Mouse (Mus musculus): ENCODE data around the gene Gm18596.
"Not testable (repeated sequence)": the region's sequence is repeated elsewhere in the genome, so short reads cannot be mapped to it uniquely, and the experiment has no call there.

Gm18596 gene

DNA sequence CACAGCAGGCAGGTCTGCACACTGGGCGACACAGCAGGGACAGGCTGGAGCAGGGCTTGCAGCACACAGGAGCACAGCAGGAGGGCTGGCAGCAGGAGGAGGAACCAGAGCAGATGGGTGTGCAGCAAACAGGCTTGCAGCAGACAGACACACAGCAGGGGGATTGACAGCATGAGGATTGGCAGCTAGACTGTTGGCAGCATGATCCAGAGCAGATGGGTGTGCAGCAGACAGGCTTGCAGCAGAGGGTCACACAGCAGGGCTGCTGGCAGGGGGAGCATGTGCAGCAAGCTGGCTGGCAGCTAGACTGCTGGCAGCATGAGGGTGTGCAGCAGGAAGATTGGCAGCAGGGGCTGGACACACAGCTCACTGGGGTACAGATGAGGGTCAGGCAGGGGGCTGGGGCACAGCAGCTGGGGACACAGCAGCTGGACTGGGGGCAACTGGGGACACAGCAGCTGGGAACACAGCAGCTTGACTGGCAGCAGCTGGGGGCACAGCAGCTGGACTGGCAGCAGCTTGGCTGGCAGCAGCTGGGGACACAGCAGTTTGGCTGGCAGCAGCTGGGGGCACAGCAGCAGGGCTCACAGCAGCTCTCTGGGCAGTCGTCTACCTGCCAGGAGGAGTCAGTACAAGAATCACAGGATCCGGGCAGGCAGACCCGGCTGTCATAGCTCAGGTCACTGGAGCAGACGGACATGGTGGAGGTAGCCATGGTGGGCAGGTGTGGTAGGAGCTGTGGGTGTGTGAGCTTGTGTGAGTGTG lies at the start of gene Gm18596:
TSS of gene Gm18596 (minus strand) at position 715 of the 765 bp plus-strand sequence.
- not testable (repeated sequence) for DNase-seq (ENCODE audit: extremely low read depth, low read depth)

DNA sequence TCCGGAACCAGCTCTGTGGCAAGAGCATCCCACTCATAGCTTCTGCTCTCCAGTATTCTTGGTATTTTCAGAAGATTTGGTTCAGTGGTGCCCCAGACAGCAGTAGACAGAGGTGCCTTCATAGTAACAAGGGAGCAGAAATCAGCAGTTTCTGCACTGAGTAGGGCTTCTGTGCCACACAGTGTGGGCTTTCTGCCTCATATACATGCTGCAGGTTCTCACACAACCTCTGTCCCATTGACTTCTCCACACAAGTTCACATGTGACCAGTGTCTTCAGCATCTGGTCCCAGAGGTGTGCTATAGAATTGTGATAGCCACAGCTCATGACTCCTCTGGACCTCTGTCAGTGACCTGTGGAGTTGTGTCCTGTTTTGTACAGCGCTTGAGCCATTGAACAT lies 46.2 kb upstream of the Gm18596 start:
- DNase-seq (ENCODE audit: extremely low read depth, low read depth), result no peak

DNA sequence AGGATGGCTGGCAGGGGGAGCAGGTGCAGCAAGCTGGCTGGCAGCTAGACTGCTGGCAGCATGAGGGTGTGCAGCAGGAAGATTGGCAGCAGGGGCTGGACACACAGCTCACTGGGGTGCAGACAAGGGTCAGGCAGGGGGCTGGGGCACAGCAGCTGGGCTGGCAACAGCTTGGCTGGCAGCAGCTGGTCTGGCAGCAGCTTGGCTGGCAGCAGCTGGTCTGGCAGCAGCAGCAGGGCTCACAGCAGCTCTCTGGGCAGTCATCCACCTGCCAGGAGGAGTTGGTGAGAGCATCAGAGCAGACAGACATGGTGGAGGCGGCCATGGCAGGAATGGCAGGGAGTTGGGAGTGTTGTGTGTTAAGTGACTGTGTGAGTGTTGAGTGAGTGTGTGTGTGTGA lies 45.4 kb upstream of the Gm18596 start, which contains the start of gene Gm7137:
TSS of gene Gm7137 (minus strand) at position 325 of the 400 bp plus-strand sequence.
- DNase-seq (ENCODE audit: extremely low read depth, low read depth), result not testable (repeated sequence)

GRCm38 (mm10) chr10:77783396-77783795 lies 41.0 kb upstream of the Gm18596 start:
- DNase-seq (ENCODE audit: extremely low read depth, low read depth), result not testable (repeated sequence)

GRCm38 (mm10) chr10:77782442-77782841 lies 40.0 kb upstream of the Gm18596 start, which contains the start of gene Gm3250:
Gene Gm3250, minus strand, starts transcription at chr10:77782542.
- DNase-seq (ENCODE audit: extremely low read depth, low read depth), result not testable (repeated sequence)

- DNase-seq (ENCODE audit: extremely low read depth, low read depth), result not testable (repeated sequence)
These were observed 34.4 kb upstream of the Gm18596 start, which contains the start of gene Gm7138 for GRCm38 (mm10) chr10:77776844-77777243. Gene Gm7138, minus strand, starts transcription at chr10:77776944.

- not testable (repeated sequence) for DNase-seq (ENCODE audit: extremely low read depth, low read depth)
These were observed 29.7 kb upstream of the Gm18596 start for GRCm38 (mm10) chr10:77772142-77772541.

DNA sequence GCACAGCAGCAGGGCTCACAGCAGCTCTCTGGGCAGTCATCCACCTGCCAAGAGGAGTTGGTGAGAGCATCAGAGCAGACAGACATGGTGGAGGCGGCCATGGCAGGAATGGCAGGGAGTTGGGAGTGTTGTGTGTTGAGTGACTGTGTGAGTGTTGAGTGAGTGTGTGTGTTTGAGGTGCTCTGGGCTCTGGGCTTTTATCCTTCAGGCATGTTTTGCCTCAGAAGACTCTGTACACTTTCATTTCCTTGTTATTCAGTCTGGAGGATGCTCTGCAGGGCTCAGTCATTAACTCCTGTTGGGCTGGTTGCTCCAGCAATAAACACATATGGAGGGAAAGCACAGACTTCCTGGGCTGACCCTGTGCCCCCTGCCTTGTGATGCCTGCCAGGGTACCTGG lies 28.8 kb upstream of the Gm18596 start, which contains the start of gene Gm3238:
TSS of gene Gm3238 (minus strand) at position 101 of the 400 bp plus-strand sequence.
- DNase-seq (ENCODE audit: extremely low read depth, low read depth), result not testable (repeated sequence)

- no peak for DNase-seq (ENCODE audit: extremely low read depth, low read depth)
These were observed 27.3 kb upstream of the Gm18596 start for GRCm38 (mm10) chr10:77769727-77770126.

- not testable (repeated sequence) for DNase-seq (ENCODE audit: extremely low read depth, low read depth)
These were observed 17.1 kb upstream of the Gm18596 start, which contains the start of gene Gm3233 for GRCm38 (mm10) chr10:77759582-77759981. Gene Gm3233, minus strand, starts transcription at chr10:77759682.

GRCm38 (mm10) chr10:77753448-77753847 lies 11.0 kb upstream of the Gm18596 start:
- DNase-seq (ENCODE audit: extremely low read depth, low read depth), result no peak

DNA sequence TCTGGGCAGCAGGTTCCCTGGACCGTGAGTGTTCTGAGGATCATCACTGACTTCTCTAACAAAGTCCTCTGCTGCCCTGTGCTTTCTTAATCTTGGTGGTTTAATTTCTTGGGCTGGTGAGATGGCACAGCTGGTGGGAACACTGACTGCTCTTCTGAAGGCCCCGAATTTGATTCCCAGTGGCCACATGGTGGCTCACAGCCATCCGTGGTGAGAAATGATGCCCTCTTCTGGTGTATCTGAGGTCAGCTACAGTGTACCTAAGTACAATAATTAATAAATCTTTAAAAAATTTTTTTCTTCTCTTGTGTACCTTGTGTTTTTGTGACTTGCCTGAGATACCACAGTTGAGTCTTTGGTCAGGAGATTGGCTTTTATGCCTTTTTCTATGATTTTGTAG lies 9.9 kb upstream of the Gm18596 start:
- DNase-seq (ENCODE audit: extremely low read depth, low read depth), result not testable (repeated sequence)

DNA sequence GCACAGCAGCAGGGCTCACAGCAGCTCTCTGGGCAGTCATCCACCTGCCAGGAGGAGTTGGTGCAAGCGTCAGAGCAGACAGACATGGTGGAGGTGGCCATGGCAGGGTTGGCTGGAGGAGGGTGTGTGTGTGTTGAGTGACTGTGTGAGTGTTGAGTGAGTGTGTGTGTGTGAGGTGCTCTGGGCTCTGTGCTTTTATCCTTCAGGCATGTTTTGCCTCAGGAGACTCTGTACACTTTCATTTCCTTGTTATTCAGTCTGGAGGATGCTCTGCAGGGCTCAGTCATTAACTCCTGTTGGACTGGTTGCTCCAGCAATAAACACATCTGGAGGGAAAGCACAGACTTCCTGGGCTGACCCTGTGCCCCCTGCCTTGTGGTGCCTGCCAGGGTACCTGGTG lies 8.8 kb upstream of the Gm18596 start, which contains the start of gene Gm9736:
TSS of gene Gm9736 (minus strand) at position 101 of the 400 bp plus-strand sequence.
- DNase-seq (ENCODE audit: extremely low read depth, low read depth), result not testable (repeated sequence)

- not testable (repeated sequence) for DNase-seq (ENCODE audit: extremely low read depth, low read depth)
These were observed 8.2 kb upstream of the Gm18596 start for GRCm38 (mm10) chr10:77750686-77751085.

- DNase-seq (ENCODE audit: extremely low read depth, low read depth), result no peak
These were observed 3.5 kb downstream of the Gm18596 start for GRCm38 (mm10) chr10:77738929-77739328.

GRCm38 (mm10) chr10:77735928-77736327 lies 6.5 kb downstream of the Gm18596 start:
- DNase-seq (ENCODE audit: extremely low read depth, low read depth), result no peak

DNA sequence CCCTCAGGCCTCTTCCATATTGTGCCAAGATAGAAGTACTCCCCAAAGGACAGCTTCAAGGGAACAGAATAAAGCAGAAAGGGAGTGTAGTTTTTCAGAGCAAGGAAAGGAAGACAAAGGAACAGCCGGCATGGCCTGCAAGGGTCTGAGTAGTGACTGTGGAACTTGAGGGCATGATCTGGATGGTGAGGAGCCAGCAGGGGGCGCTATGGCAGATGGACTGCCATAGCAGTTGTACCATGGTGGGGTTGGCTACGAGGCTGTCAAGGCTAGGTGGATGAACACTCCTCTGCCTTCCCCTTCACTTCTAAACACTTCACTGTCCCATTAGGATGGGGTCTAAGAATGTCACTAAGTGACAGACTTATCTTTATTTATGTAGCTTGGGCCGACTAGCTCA lies 13.2 kb downstream of the Gm18596 start:
- DNase-seq (ENCODE audit: extremely low read depth, low read depth), result peak; percentile 24

GRCm38 (mm10) chr10:77728280-77728679 lies 14.2 kb downstream of the Gm18596 start:
- DNase-seq (ENCODE audit: extremely low read depth, low read depth), result no peak

DNA sequence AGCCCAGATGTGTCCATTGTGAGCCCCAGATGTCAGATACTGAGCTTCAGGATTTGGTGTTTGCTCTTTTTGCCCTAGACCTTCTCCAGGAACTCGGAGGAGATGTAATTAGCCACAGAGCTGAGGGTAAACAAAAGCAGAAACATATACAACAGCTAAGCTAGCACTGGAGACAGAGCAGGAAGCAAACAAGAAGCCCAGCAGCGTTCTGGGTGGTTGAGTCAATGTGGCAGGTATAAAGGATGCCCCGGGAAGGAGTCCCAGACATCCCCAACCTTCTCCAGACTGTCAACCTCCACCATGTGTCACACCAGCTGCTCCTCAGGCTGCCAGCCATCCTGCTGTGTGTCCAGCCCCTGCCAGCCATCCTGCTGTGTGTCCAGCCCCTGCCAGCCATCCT lies 16.3 kb downstream of the Gm18596 start, which contains the start of gene Gm10100:
TSS of gene Gm10100 (plus strand) at position 301 of the 400 bp plus-strand sequence.
- no peak for DNase-seq (ENCODE audit: extremely low read depth, low read depth)

DNA sequence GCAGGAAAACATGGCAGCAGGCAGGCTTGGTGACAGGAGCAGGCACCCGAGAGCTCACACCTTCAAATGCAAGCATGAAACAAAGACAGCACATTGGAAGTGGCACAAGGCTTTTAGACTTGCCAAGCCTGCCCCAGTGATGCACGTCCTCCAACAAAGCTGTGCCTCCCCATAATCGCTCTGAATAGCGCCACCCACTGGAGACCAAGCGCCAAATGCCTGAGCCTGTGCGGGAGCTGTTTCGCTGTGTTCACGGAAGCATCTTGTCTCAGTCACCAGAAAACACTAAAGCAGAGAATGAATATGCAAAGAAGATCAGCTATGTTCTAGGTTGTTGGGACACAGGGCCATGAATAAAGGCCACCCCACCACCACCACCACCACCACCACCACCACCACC lies 17.6 kb downstream of the Gm18596 start:
- DNase-seq (ENCODE audit: extremely low read depth, low read depth), result no peak

GRCm38 (mm10) chr10:77720299-77720698 lies 22.1 kb downstream of the Gm18596 start, which contains the start of gene Krtap12-1:
Gene Krtap12-1, plus strand, starts transcription at chr10:77720599.
- not testable (repeated sequence) for DNase-seq (ENCODE audit: extremely low read depth, low read depth)

DNA sequence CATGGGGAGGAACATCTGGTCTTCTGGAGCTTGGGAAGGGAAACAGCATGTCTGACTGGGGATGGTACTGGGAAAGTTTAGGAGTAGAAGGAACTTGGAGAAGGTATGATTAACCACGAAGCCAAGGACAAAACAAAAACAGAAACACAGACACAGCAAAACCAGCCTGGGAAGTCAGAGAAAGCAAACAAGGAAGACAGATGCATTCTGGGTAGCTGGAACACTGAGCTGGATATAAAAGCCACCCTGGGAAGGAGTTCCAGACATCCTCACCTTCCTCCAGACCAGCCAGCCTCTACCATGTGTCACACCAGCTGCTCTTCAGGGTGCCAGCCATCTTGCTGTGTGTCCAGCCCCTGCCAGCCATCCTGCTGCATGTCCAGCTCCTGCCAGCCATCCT lies 26.9 kb downstream of the Gm18596 start, which contains the start of gene Gm10142:
TSS of gene Gm10142 (plus strand) at position 301 of the 400 bp plus-strand sequence.
- no peak for DNase-seq (ENCODE audit: extremely low read depth, low read depth)
